ENCODE assay signal across 18 mouse cellular contexts in genomic region chr1:75844529-75844928, GRCm38 (mm10).
DNase-seq lines count a peak whose midpoint lies in the region; TF ChIP-seq lines count a peak whose summit lies in the region.
"Had no signal": no experiment of that assay in that cellular context is flagged by ENCODE, and none has a peak within 500 bp of the region (broad histone marks: within the 10 kb centered on the region; RNA-seq: fewer than 3 reads in every experiment).

No protein-coding gene starts in this region.

- H3K27me3 ChIP-seq in E14TG2a.4 (ENCODE audit: insufficient read depth, low read length) = no peaks in the 10 kb centered on the region
- H3K27me3 ChIP-seq in kidney, adult 2 months (replicated peaks; ENCODE audit: control insufficient read depth, insufficient read depth, low read length) = no peaks in the 10 kb centered on the region; the same call in 1 of the 2 replicates
- H3K27me3 ChIP-seq: embryonic facial prominence, embryonic 15.5 days; liver, embryonic 13.5 days; stomach, embryonic 15.5 days had no signal

- no peak overlapping the region for H3K4me3 ChIP-seq in left cerebral cortex, adult 2 months
- 0 out of 2 replicates have a peak overlapping the region, but pooled peaks have one; percentile 7 for H3K4me3 ChIP-seq in E14TG2a.4 (replicated peaks; ENCODE audit: low read length)
- H3K4me3 ChIP-seq in kidney, adult 2 months (ENCODE audit: insufficient read depth, low read depth, low read length) = no peak overlapping the region
- H3K4me3 ChIP-seq: embryonic facial prominence, embryonic 15.5 days; layer of hippocampus, adult 2 months; liver, embryonic 13.5 days; stomach, embryonic 15.5 days had no signal

- peak; percentile 19 for DNase-seq in embryo, embryonic 10.5 days (ENCODE audit: low spot score)
- DNase-seq in embryo, embryonic 10 days (ENCODE audit: low spot score) = no peak
- DNase-seq in left cerebral cortex, postnatal 4 days = peak; percentile 21
- DNase-seq in left cerebral cortex, adult 2 months (ENCODE audit: extremely low spot score in 1 of 2, low spot score in 2 of 2) = no peak
- peak; percentile 62 for DNase-seq in hindlimb bud, embryonic 11.5 days (ENCODE audit: extremely low spot score, low read depth, low spot score)
- no peak for DNase-seq in kidney, adult 2 months
- DNase-seq in natural killer cell, adult 2 months (ENCODE audit: low spot score in 2 of 2) = no peak
- DNase-seq: adrenal gland, adult 2 months; cerebellum, adult 11 months; cerebellum, postnatal 36 days; heart, postnatal 4 days; kidney, postnatal 10 days; liver, embryonic 13.5 days; spleen, adult 18-20 months had no signal

- H3K9me3 ChIP-seq in E14TG2a.4 (ENCODE audit: low read length) = no peaks in the 10 kb centered on the region
- H3K9me3 ChIP-seq: embryonic facial prominence, embryonic 15.5 days; liver, embryonic 13.5 days; stomach, embryonic 15.5 days had no signal

- WGBS in kidney, adult 2 months = 82% methylated on average over 4 of the region's 4 CpGs

- no peak for TF ChIP-seq CTCF in left cerebral cortex, adult 2 months (IDR thresholded peaks at IDR 0.05)
- TF ChIP-seq CTCF in E14TG2a.4 (conservative IDR thresholded peaks at IDR 0.05; ENCODE audit: low read length) = no peak
- TF ChIP-seq CTCF in kidney, adult 2 months (conservative IDR thresholded peaks at IDR 0.05; ENCODE audit: insufficient read depth, insufficient read length, low read depth, low read length) = no peak

- no peaks in the 10 kb centered on the region for H3K36me3 ChIP-seq in E14TG2a.4 (ENCODE audit: insufficient read depth, low read length)
- H3K36me3 ChIP-seq in kidney, adult 2 months (ENCODE audit: control insufficient read depth, insufficient read depth, low read length) = no peaks in the 10 kb centered on the region
- H3K36me3 ChIP-seq: embryonic facial prominence, embryonic 15.5 days; liver, embryonic 13.5 days; stomach, embryonic 15.5 days had no signal

- peaks cover 28% of the 10 kb centered on the region for H3K4me1 ChIP-seq in E14TG2a.4 (replicated peaks; ENCODE audit: low read depth, low read length)
- no peaks in the 10 kb centered on the region for H3K4me1 ChIP-seq in kidney, adult 2 months (ENCODE audit: control insufficient read depth, insufficient read depth, low read length)
- H3K4me1 ChIP-seq: liver, embryonic 13.5 days; stomach, embryonic 15.5 days had no signal

- no peak overlapping the region for H3K27ac ChIP-seq in left cerebral cortex, adult 2 months
- no peak overlapping the region for H3K27ac ChIP-seq in kidney, adult 2 months (ENCODE audit: insufficient read depth, low read depth, low read length)
- H3K27ac ChIP-seq: layer of hippocampus, adult 2 months; liver, embryonic 13.5 days had no signal

- no peak for TF ChIP-seq POLR2A in kidney, adult 2 months (IDR thresholded peaks at IDR 0.05; ENCODE audit: low read depth, low read length)

- intact Hi-C loops in left cerebral cortex, postnatal 4 days (cut with DNase I) = no loop called here
- intact Hi-C loops in left cerebral cortex, adult 2 months (cut with DNase I) = no loop called here

Comparison
In these comparisons a context has a peak if more than half of its experiments do, and no peak if none do; other contexts are left out.
1. DNase-seq: peak in embryo, embryonic 10.5 days (single experiment), left cerebral cortex, postnatal 4 days (single experiment) and hindlimb bud, embryonic 11.5 days (single experiment); none in embryo, embryonic 10 days (single experiment), left cerebral cortex, adult 2 months (0 of 2), kidney, adult 2 months (single experiment) and natural killer cell, adult 2 months (0 of 2).